Mouse (Mus musculus) spleen, adult 2 months (tissue): ENCODE measurements around the gene Fiz1.

Source experiments
- CTCF ChIP-seq: fragments of 200-500 bp; IDR thresholded peaks from 2 replicates; pipeline ENCODE4 v1.5.1; 2011; ENCODE audit warnings: mild to moderate bottlenecking, inconsistent platforms; ENCODE audit not compliant: insufficient read depth, insufficient read length, insufficient replicate concordance; ENCODE audit errors: extremely low read depth
- POLR2A ChIP-seq: fragments of 200-500 bp; IDR thresholded peaks from 2 replicates; pipeline ENCODE4 v1.6.1; 2011; ENCODE audit warnings: low read depth, low read length, inconsistent platforms

DNA sequence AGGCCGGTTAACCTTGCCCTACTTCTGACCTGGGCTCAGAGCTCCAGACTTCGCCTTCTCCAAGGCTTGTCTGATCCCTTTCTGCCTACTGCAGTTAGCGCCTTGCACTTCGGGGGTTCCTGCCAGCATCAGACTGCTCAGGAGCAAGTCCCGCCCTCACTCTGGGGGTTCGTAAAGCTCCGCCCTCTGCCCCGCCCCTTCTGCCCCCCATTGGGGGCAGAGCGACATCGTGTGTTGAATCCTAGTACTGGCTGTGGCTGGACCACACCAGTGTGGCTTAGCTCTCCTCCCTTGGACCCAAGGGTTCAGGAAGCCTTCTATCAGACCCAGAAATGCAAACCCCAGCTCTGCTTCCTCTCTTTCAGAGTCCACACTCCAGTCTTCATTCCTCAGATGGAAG, 50.2 kb downstream of the Fiz1 start, which contains the start of gene Sbk2:
- TF ChIP-seq CTCF (peak; percentile 73), POLR2A (no peak)
